Comparison of ENCODE assay signal across 8 mouse cellular contexts in the genomic region with DNA sequence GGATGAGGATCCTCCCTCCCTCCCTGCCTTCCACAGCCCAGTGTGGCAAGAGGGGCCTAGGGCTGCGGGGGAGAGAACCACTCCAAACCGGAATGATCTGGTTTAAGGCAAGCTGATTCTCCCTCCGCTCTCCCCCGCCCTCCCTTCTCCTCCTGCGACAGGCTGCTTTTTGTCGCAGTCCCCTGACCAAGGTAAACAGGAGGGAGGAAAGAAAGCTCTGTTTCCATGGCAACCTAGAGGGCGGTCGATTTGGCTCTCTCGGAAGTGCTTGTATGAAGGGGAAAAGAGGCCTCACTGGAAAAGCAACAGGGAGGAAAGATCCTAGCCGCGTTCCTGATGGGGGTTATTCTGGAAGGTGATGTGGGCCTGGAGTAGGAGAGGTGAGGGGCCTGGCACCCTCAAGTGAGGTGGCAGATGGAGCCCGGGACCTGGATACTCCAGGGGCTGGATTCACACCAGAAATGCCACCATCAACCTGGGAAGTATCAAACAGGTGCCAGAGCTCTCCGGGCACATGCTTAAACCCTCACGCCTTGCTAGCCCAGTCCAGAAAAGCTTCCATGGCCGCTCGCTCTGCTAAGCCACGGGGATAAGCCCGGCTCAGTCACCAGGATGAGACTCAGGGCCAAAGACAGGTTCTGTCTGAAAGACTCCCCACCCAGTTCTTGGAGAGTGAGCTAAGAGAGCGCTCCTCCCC. TPM values are rescaled to one million over a fixed set of nuclear protein-coding genes. Genes with fewer than 3 reads are reported as not detected.
DNase-seq lines count a peak whose midpoint lies in the region; ATAC-seq and TF ChIP-seq lines count a peak whose summit lies in the region.

No protein-coding gene starts in this region.

- TF ChIP-seq EP300 in ES-Bruce4 (IDR thresholded peaks at IDR 0.05; ENCODE audit: insufficient read depth, low read depth, low read length) = peak; percentile 87
- no peak for TF ChIP-seq EP300 in lung, postnatal 0 days (IDR thresholded peaks at IDR 0.05)

- intact Hi-C loops in gastrocnemius, adult 2 months (cut with DNase I) = loop anchor here (1.0 kb wide), 1 partner anchor 58 kb away; no protein-coding TSS in a partner anchor

- no peak for TF ChIP-seq CTCF in ES-Bruce4 (IDR thresholded peaks at IDR 0.05; ENCODE audit: low read depth, low read length)
- no peak for TF ChIP-seq CTCF in forebrain, postnatal 0 days (IDR thresholded peaks at IDR 0.05; ENCODE audit: low read depth)
- TF ChIP-seq CTCF in lung, postnatal 0 days (IDR thresholded peaks at IDR 0.05) = no peak
- TF ChIP-seq CTCF in gastrocnemius, adult 2 months (IDR thresholded peaks at IDR 0.05) = no peak

- 8% methylated on average over 19 of the region's 19 CpGs for WGBS in forebrain, postnatal 0 days
- WGBS in hindbrain, embryonic 16.5 days = 10% methylated on average over 19 of the region's 19 CpGs
- WGBS in lung, postnatal 0 days = 23% methylated on average over 19 of the region's 19 CpGs

- no peaks in the 10 kb centered on the region for H3K9me3 ChIP-seq in ES-Bruce4 (replicated peaks; ENCODE audit: control insufficient read depth, insufficient read depth, low read length, poor library complexity, severe bottlenecking)
- no peaks in the 10 kb centered on the region for H3K9me3 ChIP-seq in forebrain, postnatal 0 days (ENCODE audit: low read length)
- no peaks in the 10 kb centered on the region for H3K9me3 ChIP-seq in hindbrain, embryonic 16.5 days (ENCODE audit: control insufficient read depth, low read length)
- H3K9me3 ChIP-seq in lung, postnatal 0 days (ENCODE audit: low read length) = no peaks in the 10 kb centered on the region

- H3K9ac ChIP-seq in ES-Bruce4 (ENCODE audit: low read depth, poor library complexity, severe bottlenecking) = no peak overlapping the region
- peak overlapping the region; percentile 67 for H3K9ac ChIP-seq in forebrain, postnatal 0 days
- H3K9ac ChIP-seq in hindbrain, embryonic 16.5 days (ENCODE audit: low read depth, low read length) = peak overlapping the region; percentile 72
- no peak overlapping the region for H3K9ac ChIP-seq in lung, postnatal 0 days (replicated peaks; ENCODE audit: low read depth)

- H3K27ac ChIP-seq in ES-Bruce4 (ENCODE audit: insufficient read depth, low read length) = no peak overlapping the region
- peak overlapping the region; percentile 92 for H3K27ac ChIP-seq in forebrain, postnatal 0 days (ENCODE audit: low read depth, low read length)
- peak overlapping the region; percentile 95 for H3K27ac ChIP-seq in hindbrain, embryonic 16.5 days (ENCODE audit: low read depth, low read length)
- no peak overlapping the region for H3K27ac ChIP-seq in lung, postnatal 0 days (ENCODE audit: low read length)
- H3K27ac ChIP-seq in gastrocnemius, adult 2 months = no peak overlapping the region

- no peak for TF ChIP-seq POLR2A in ES-Bruce4 (IDR thresholded peaks at IDR 0.05; ENCODE audit: insufficient read depth, low read length)

- H3K4me2 ChIP-seq in forebrain, postnatal 0 days (ENCODE audit: low read depth) = peak overlapping the region; percentile 54
- H3K4me2 ChIP-seq in hindbrain, embryonic 16.5 days (ENCODE audit: low read length) = peak overlapping the region; percentile 56
- H3K4me2 ChIP-seq in lung, postnatal 0 days (replicated peaks; ENCODE audit: low read depth, low read length) = 0 out of 2 replicates have a peak overlapping the region, but pooled peaks have one; percentile 75

- peak overlapping the region; percentile 13; the same call in 1 of the 2 replicates for H3K4me3 ChIP-seq in ES-Bruce4 (ENCODE audit: low read depth, low read length)
- no peak overlapping the region for H3K4me3 ChIP-seq in forebrain, postnatal 0 days (ENCODE audit: low read depth, low read length)
- 0 out of 2 replicates have a peak overlapping the region, but pooled peaks have one; percentile 8 for H3K4me3 ChIP-seq in hindbrain, embryonic 16.5 days (ENCODE audit: low read length)
- H3K4me3 ChIP-seq in lung, postnatal 0 days (ENCODE audit: low read depth, low read length) = no peak overlapping the region
- no peak overlapping the region for H3K4me3 ChIP-seq in gastrocnemius, adult 2 months

- H3K36me3 ChIP-seq in ES-Bruce4 (ENCODE audit: control insufficient read depth, insufficient read depth, low read length, poor library complexity, severe bottlenecking) = no peaks in the 10 kb centered on the region
- no peaks in the 10 kb centered on the region for H3K36me3 ChIP-seq in forebrain, postnatal 0 days (ENCODE audit: insufficient read depth)
- H3K36me3 ChIP-seq in hindbrain, embryonic 16.5 days (ENCODE audit: control insufficient read depth, insufficient read depth, low read length) = no peaks in the 10 kb centered on the region
- H3K36me3 ChIP-seq in lung, postnatal 0 days (ENCODE audit: insufficient read depth, low read length) = no peaks in the 10 kb centered on the region

- peaks cover 8% of the 10 kb centered on the region for H3K4me1 ChIP-seq in ES-Bruce4 (ENCODE audit: control insufficient read depth, insufficient read depth, low read length)
- H3K4me1 ChIP-seq in forebrain, postnatal 0 days (ENCODE audit: insufficient read depth) = peaks cover 20% of the 10 kb centered on the region
- peaks cover 30% of the 10 kb centered on the region for H3K4me1 ChIP-seq in hindbrain, embryonic 16.5 days (ENCODE audit: control insufficient read depth, insufficient read depth, low read depth, low read length)
- peaks cover 9% of the 10 kb centered on the region; the same call in 1 of the 2 replicates for H3K4me1 ChIP-seq in lung, postnatal 0 days (ENCODE audit: insufficient read depth, low read depth, low read length)

- ATAC-seq in forebrain, postnatal 0 days = peak; percentile 96
- ATAC-seq in hindbrain, embryonic 16.5 days = peak; percentile 94
- ATAC-seq in lung, postnatal 0 days = peak; percentile 85

- H3K27me3 ChIP-seq in ES-Bruce4 (ENCODE audit: control insufficient read depth, insufficient read depth, low read length, poor library complexity, severe bottlenecking) = no peaks in the 10 kb centered on the region
- H3K27me3 ChIP-seq in forebrain, postnatal 0 days (ENCODE audit: insufficient read depth, low read length) = no peaks in the 10 kb centered on the region
- no peaks in the 10 kb centered on the region for H3K27me3 ChIP-seq in hindbrain, embryonic 16.5 days (replicated peaks; ENCODE audit: control insufficient read depth, insufficient read depth, low read length)
- no peaks in the 10 kb centered on the region for H3K27me3 ChIP-seq in lung, postnatal 0 days (replicated peaks; ENCODE audit: insufficient read depth, low read length)

- peak; percentile 80 to 90 for DNase-seq in cerebellum, adult 18-20 months
- DNase-seq in forebrain, postnatal 0 days = peak; percentile 93
- peak; percentile 50 to 54 for DNase-seq in layer of hippocampus, postnatal 25 days (ENCODE audit: extremely low spot score in 1 of 2, low spot score in 1 of 2)
- DNase-seq in lung, postnatal 0 days (ENCODE audit: low spot score) = peak; percentile 86
- peak; percentile 92 to 95 for DNase-seq in right cerebral cortex, postnatal 10 days (ENCODE audit: low spot score in 2 of 2)
- DNase-seq in gastrocnemius, adult 2 months = no peak

RNA-seq across cellular contexts. Expression of gene Tmem209, which starts 48.7 kb away (rescaled TPM):
- 126 and 130 TPM in 2 replicates for polyA plus RNA-seq in ES-Bruce4 (2011; ENCODE audit: insufficient read depth, insufficient read length, low read depth, missing spikeins)
- 44.4 and 49.8 TPM in 2 replicates for total RNA-seq in forebrain, postnatal 0 days (2014; rRNA removed)
- polyA plus RNA-seq in forebrain, postnatal 0 days (2015; fragmentation: Nextera tagmentation; extraction: Ambion mirVana) = 19.7 and 24.2 TPM in 2 replicates
- 25.6 and 31.4 TPM in 2 replicates for polyA plus RNA-seq in hindbrain, embryonic 16.5 days (2015; fragmentation: Nextera tagmentation; extraction: Ambion mirVana)
- total RNA-seq in layer of hippocampus, postnatal 25 days (2021) = 10 to 100 TPM; 15.8 to 20.7 TPM
- polyA plus RNA-seq in lung, postnatal 0 days (2015; fragmentation: Nextera tagmentation; extraction: Ambion mirVana) = 14.6 TPM in 2 replicates
- 10 to 100 TPM in 1 of 2 experiments, 1 to 10 TPM in 1; 7.1 to 11.4 TPM for total RNA-seq in gastrocnemius, adult 2 months (2021)

RNA-seq across cellular contexts. Expression of gene Ssmem1, which starts 48.8 kb away (rescaled TPM):
- not detected in 2 replicates for polyA plus RNA-seq in ES-Bruce4 (2011; ENCODE audit: insufficient read depth, insufficient read length, low read depth, missing spikeins)
- total RNA-seq in forebrain, postnatal 0 days (2014; rRNA removed) = 0.95 and 1.4 TPM in 2 replicates
- polyA plus RNA-seq in forebrain, postnatal 0 days (2015; fragmentation: Nextera tagmentation; extraction: Ambion mirVana) = 0.29 TPM in 1 of 2 replicates, not detected in the other
- polyA plus RNA-seq in hindbrain, embryonic 16.5 days (2015; fragmentation: Nextera tagmentation; extraction: Ambion mirVana) = 0.15 and 0.19 TPM in 2 replicates
- total RNA-seq in layer of hippocampus, postnatal 25 days (2021) = 1 to 10 TPM in 1 of 2 experiments, under 1 TPM in 1; 0.37 to 1.2 TPM
- polyA plus RNA-seq in lung, postnatal 0 days (2015; fragmentation: Nextera tagmentation; extraction: Ambion mirVana) = 0.12 TPM in 1 of 2 replicates, not detected in the other
- under 1 TPM; 0.18 to 0.20 TPM for total RNA-seq in gastrocnemius, adult 2 months (2021)

RNA-seq across cellular contexts. Expression of gene Klhdc10, which starts 59.2 kb away (rescaled TPM):
- 32.8 and 38.1 TPM in 2 replicates for polyA plus RNA-seq in ES-Bruce4 (2011; ENCODE audit: insufficient read depth, insufficient read length, low read depth, missing spikeins)
- 111 and 160 TPM in 2 replicates for total RNA-seq in forebrain, postnatal 0 days (2014; rRNA removed)
- 17.7 and 24.3 TPM in 2 replicates for polyA plus RNA-seq in forebrain, postnatal 0 days (2015; fragmentation: Nextera tagmentation; extraction: Ambion mirVana)
- 27.8 and 34.9 TPM in 2 replicates for polyA plus RNA-seq in hindbrain, embryonic 16.5 days (2015; fragmentation: Nextera tagmentation; extraction: Ambion mirVana)
- 100 to 1,000 TPM; 109 to 110 TPM for total RNA-seq in layer of hippocampus, postnatal 25 days (2021)
- 7.9 and 8.9 TPM in 2 replicates for polyA plus RNA-seq in lung, postnatal 0 days (2015; fragmentation: Nextera tagmentation; extraction: Ambion mirVana)
- total RNA-seq in gastrocnemius, adult 2 months (2021) = 10 to 100 TPM; 35.8 to 44.4 TPM

Comparison
In these comparisons a context has a peak if more than half of its experiments do, and no peak if none do; other contexts are left out.
1. H3K27ac ChIP-seq: peak in forebrain, postnatal 0 days (single experiment) and hindbrain, embryonic 16.5 days (single experiment); none in ES-Bruce4 (single experiment), lung, postnatal 0 days (single experiment) and gastrocnemius, adult 2 months (single experiment).
2. H3K4me3 ChIP-seq: peak in ES-Bruce4 (single experiment) and hindbrain, embryonic 16.5 days (single experiment); none in forebrain, postnatal 0 days (single experiment), lung, postnatal 0 days (single experiment) and gastrocnemius, adult 2 months (single experiment).
3. H3K9ac ChIP-seq: peak in forebrain, postnatal 0 days (single experiment) and hindbrain, embryonic 16.5 days (single experiment); none in ES-Bruce4 (single experiment) and lung, postnatal 0 days (single experiment).
4. Peak in every context shown above with its lines, with median percentiles within 50 percentile points of each other: ATAC-seq and H3K4me2 ChIP-seq.